Mouse (Mus musculus): Measurements from ENCODE around the gene Scn3a.
A peak's percentile ranks its signal among the peaks of the same experiment; 100 is the strongest.
"Not testable (repeated sequence)": the region's sequence is repeated elsewhere in the genome, so short reads cannot be mapped to it uniquely, and the experiment has no call there.

The Scn3a gene

DNA sequence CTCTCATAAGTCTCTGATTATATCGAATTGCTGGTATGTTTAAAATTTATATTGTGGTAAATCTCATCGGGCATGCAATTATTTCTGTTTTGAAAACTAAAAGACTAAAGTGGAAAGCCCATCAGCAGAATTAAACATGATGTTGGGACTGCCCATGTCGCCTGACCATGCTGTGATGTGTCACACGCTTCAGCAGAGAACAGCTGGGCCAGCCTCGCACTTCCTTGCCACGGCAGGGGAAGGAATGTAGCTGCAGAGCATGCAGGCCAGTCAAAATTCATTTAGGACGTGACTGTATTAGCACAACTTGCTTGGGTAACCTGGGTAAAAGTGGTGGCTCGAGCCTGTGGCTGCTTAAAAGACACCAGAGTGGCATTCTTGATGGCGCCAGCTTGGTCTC, 77.0 kb downstream of the Scn3a start:
- DNase-seq (ENCODE audit: low spot score in 2 of 2), result no peak

DNA sequence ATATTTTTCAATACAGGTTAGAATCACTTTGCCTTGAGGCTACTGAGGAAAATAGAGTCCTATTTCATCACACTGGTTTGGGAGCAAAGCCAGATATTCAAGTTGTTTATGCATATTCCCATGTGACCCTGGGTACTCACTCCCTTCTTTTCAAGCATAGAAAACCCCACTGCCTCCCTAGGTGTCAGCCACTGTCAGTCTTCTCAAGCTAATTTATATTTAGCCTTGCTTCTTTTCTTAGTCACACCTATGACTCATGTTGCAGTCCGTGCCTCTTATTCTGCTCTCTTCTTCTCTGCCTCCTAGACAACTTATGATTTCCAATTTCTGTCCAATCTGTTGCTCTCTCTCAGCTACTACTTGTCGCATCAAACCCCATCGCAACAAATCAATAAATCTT, 84.0 kb downstream of the Scn3a start:
- no peak for DNase-seq (ENCODE audit: low spot score in 2 of 2)

DNA sequence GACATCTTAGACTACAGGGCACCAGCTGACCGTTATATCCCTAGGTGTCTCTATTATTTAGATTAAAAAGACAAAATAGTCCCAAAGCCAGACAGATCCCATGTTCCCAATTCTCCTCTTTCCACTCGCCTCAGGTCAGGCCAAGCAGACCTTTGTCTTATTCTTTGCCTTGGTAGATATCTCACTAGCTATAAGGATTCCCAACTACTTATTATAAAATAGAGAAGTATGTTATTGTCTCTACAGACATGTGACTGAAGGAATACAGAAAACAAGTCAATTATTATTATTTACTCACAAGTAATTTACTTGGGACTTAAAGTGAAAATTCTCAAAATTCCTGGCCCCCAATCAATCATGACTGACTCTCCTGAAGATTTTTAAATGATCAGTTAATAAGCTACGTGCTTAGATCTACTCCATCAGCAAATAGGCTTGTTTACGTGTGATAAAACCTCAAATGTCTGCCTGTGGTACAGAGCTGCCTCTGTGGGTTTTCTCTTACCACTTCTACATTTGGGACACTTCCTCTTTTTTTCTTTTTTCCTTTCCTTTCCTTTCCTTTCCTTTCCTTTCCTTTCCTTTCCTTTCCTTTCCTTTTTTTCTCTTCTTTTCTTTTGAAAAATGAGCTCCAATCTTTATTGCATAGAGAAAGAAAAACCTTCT, 86.3 kb downstream of the Scn3a start:
- no peak for DNase-seq (ENCODE audit: low spot score in 2 of 2)

DNA sequence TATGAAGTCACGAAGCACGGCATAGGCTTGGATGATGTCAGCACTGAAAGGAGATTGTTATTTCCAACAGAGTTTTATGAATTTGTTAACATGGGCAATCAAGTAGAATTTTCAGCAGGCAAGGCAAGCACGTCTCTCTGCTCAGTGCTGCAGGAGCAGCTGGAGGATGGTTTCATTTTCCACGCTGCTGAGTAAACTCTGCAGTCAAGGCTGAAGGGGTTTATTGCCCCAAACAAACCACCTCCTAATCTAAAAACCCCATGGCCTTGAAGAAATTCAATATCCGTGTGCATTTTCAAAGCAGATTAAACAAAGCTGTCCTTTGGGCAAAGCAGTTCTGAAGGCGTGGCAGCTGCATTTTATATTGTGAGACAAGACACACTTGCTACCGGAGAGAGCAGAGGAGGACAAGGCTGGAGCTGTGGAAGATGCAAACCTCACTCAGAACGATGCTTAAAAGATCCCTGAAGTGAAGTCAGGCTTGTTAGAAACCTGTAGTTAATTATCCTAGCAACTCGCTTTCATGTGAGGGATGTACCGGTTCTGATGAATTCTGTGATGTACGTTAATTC, 96.0 kb downstream of the Scn3a start:
- no peak for DNase-seq (ENCODE audit: low spot score in 2 of 2)

DNA sequence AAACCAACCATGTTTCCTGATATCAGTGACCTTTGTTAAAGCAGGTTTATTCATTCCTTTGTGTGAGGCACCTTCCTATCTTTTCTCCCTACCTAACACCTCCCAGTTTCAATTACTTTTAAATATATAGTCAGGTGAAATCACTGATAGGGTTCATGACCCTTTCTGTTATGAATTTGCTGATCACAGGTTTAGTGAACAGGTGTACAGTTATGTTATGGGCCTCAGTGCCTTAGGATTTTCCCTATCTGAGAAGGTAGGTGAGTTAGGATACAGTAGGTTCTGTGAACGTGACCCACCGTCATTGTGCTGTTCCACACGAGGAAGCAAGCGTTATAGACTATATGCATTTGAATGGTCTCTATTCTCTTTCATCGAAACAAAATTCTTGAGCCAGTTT, 101.7 kb downstream of the Scn3a start:
- no peak for DNase-seq (ENCODE audit: low spot score in 2 of 2)

DNA sequence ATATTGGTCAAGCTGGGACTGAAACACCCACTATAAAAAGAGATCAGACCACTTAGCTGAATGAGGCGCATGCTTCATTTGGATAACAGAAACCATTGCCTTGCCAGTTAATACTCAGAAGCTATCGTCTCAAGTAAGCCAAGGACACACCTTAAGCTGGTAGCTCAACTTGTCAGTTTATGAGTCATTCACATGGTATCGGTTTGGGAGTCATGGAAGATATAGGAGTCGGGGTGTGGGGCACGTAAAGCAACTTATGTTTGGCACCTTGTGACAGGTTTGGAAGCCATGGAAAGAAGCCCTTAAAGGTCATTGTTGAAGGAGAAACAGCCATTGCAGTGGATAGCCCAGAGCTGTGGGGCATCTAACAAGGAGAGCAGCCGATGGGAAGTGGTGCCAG, 113.7 kb downstream of the Scn3a start:
- DNase-seq (ENCODE audit: low spot score in 2 of 2), result no peak

DNA sequence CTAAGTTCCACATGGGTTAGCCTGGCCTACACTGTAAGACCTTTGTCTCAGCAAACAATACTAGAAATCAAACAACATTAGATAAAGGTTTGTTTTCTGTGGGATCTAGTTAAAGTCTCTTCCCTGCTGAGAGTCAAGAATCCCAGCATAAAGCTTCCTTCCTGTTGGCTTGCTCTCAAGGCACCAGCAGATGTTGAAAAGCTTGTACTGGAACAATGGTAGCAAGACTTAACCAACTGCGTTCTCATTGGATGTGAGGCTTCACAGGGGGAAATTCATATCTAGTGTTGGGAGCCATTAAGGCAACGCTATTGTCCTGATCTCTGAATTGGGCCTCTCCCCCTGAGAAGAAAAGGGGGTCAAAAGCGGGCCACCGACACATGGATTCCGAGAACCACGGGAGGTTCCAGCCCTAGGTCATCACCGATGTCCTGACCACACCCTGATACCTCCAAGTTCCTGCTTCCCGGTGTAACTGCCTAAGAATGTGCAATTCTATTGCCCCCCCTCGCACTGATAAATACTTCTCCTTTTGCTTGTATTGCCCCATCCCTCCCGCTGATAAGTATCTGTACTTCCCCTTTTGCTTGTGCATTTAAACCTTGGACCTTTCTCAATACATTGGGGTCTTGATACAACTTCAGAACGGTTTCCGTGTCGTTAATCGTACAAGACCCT, 115.9 kb downstream of the Scn3a start:
- not testable (repeated sequence) for DNase-seq (ENCODE audit: low spot score in 2 of 2)

DNA sequence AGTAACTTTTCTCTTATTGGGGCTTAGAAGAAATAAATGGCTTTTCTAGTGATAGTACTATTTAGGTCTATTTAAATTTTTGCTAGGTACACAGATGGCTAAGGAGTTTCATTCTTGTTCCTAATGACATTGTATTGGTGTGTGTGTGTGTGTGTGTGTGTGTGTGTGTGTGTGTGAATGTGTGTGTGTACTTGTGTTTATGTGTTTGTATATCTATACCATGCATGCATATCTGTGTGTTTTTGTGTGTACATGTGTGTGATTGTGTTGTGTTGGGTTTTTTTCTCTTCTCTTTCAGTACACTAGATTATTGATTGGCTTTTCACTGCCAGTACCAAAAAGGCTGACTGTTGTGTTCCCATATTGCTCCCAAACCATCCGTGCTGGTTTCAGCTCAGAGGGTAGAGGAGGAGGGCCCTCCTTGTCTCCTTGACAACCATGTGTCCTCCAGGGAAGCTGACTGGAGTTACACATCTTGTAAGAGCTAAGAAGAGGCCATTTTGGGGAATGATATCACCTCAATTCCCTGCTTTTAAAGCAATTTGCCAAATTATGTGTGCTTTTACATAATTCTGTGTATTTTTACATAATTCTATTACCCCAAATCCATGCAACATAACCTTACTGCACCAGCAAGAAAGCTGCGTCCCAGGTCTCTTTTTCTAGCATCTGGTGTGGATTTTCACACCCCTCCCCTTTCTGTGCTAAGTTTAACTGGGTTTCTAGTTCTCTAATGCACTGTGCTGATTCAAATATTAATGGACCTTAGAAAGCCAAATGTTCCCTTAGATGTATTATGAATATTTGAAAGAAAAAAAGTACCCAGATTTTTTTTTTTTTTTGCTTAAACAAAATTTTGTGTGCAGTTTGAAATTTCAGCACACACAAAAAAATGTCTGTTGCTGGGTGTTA, 116.7 kb downstream of the Scn3a start:
- peak in 1 of 2 experiments; percentile 39 for DNase-seq (ENCODE audit: low spot score in 2 of 2)

DNA sequence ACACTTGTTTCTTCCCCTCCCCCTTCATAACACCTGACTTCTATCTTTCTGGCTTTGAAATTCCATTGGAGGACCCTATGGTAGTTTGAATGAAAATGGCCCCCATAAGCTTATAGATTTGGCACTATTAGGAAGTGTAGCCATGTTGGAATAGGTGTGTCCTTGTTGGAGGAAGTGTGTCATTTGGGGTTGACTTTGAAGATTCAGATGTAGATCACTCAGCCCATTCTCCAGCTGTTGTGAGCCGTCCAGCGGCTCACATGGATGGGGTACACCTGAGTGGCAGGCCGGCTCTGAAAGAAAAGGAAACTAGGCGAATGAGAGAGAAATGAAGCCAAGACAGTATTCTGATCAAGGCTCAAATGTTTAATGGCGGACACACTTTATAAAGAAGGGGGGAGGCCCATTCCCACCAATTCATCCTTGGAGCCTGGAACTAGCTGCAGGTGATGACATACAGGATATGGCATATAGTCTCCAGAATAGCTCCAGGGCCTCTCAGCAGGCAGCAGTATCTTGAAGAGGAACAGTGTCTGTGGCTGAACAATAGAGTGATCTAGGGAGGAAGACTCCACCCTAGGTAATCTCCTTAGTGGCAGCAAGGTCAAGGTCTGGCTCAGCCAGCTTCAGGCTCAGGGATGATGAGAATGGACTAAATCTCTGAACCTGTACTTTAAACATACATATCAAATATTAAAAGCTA, 118.2 kb downstream of the Scn3a start:
- no peak for DNase-seq (ENCODE audit: low spot score in 2 of 2)

DNA sequence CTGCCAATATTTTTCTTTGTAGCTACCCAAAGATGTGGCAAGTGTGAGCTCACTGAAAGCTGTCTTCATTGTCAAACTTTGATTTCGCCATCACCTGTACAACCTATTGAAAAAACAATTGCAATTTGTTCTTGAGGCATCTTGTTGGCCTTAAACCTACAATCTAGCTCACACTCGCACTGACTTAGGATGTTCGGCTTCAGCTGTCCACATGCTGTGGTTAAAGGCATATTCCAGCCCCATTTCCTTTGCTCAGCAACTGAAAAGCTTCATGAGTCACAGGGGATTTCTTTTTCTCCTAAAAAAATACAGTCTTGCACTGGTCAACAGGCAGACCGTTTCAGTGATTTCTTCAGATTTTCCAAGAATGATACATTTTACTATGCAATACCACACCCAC, 124.3 kb downstream of the Scn3a start:
- DNase-seq (ENCODE audit: low spot score in 2 of 2), result no peak

DNA sequence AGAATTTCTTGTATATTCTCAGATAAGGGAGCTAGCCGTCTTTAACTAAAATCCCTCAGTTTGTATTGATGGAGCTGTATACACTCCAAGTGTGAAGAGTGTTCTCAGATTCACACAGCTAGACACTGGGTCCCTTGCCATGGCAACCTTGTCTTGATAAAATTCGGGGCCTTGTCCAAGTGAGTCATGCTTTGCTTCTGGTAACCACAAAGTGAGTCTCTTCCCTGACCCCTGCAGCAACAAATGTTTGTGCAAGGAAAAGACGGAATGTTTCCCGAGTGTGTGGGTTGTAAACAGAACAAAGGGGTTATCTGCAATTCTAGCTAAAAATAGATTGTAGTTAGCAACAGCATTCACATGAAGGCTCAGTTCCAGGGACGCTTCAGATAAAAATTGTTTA, 125.9 kb downstream of the Scn3a start:
- DNase-seq (ENCODE audit: low spot score in 2 of 2), result peak; percentile 34 to 52

DNA sequence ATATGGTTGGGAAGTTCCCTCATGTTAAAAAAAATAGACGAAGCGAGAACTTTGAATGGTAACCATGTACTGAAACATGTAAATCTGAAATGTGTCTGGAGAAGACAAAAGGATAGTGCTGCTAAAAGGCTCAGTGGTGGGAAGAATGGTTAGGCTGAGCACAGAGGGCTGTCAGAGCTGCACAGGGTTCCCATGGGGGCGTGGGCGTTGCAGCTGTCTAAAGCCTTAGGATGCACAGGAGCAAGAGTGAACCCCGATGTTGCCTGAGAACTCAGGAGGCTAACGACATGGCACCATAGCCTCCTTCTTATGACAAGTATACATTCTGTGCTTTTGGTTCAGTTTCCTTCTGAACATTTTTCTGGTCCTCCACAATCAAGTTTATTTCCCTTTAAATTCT, 126.3 kb downstream of the Scn3a start:
- DNase-seq (ENCODE audit: low spot score in 2 of 2), result no peak

DNA sequence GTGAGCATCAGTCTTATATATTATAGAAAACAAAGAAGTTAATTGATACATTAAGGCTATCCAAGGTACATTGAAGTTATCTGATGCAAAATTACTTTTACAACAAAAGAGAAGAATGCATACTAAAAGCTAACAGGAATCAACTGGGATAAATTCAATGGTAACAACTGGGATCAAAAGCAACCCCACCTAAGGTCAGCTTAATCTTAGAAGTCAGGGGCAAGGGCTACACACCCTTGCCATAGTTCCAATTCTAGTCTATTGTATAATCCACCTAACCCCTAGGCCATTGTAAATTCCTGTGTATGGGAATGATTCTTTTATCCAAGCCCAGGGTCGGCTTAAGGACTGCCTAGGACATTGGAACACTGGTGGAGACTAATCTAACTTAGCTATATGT, 130.5 kb downstream of the Scn3a start:
- no peak for DNase-seq (ENCODE audit: low spot score in 2 of 2)

DNA sequence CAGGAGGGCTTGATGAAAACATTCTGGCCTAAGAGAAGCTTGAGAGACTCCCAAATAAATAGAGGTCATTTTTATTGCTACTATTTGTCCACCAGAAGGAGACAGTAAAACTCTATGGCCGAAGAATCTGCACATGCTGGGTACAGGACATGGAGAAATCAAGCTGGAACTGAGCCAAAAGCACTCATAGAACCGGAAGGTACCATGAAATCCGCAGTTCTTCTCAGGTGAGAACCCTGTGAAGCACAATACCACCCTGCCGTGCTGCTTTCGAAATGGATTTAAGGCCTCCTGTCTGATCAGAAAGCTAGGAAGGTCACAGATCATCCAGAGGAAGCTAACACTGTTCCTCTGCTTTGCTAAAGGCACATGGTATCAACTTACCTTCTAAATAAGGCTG, 143.9 kb downstream of the Scn3a start:
- DNase-seq (ENCODE audit: low spot score in 2 of 2), result no peak

DNA sequence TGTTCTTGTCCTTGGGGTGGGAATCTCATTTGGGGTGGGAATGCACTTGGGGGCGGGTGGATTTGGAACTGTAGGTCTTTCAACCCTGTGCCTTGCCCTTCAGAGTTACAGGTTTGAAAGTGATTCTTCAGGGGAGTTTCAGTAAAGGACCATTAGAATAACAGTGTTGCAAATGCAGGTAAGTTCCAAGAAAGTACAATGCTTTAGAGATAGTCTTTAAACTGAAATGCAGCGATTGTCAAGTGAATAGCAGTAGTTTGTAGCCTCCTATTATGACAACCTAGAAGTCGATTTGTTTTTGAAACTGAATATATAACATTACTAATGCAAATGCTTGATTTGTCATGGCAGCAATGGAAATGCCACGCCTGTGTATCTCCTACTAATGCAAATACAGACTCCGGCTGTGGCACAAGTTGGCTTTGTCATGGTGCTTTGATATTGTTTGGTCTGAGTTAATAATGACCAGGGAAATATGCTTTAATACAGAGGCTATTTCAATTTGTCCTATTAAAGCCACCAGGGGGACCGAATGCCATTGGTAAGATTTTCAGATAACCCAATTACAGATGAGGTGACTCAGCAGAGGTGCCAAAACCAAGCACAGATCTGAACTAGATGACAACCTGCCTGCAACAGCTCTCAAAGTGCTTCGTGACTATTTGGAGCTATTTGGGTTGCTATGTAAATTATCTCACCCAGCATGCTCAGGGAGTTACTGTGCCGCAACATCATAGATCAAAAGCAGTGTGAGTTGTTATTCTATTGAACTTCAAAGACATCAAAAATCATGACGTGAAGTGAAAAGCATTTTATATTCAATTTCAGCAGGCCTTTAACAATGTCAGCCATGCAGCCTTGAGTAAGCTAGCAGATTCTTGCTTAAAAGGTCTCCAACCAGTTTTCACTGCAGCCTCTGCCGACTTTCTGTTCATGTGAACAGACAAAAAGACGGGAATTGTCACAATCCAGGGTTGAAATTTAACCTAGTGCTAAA, 145.9 kb downstream of the Scn3a start:
- DNase-seq (ENCODE audit: low spot score in 2 of 2), result no peak

DNA sequence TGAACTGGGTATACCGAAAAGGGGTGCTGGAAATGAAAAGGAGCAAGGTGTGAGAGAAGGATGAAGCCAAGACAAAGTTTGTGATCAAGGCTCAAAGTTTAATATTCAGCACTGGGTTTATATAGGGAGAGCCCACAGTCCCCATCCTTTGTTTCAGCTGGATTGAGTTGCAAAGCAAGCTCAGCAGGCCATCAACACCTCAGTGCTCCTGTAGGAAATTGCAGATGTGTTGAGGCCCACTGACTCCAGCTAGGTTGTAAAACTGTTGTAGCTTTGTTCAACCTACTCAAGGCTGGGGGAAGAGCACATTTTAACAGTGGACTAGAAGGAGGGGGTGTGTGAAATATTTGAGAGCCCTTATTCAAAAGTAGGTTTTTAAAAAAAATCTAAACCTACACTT, 148.8 kb downstream of the Scn3a start:
- DNase-seq (ENCODE audit: low spot score in 2 of 2), result no peak

DNA sequence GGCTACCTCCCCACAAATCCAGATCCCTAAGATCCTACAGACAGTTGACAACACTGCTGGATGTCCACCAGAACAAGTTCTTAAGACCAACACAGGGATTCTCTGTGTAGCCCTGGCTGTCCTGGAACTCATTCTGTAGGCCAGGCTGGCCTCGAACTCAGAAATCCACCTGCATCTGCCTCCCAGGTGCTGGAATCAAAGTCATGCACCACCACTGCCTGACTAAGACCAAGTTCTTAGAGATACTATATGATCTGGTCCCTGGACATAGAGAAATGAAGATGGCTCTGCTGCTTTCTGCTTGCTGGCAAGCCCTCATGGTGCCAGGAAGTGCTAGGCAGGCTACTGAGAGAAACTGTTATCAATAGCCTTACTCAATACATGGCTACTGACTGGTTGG, 150.9 kb downstream of the Scn3a start:
- no peak for DNase-seq (ENCODE audit: low spot score in 2 of 2)

DNA sequence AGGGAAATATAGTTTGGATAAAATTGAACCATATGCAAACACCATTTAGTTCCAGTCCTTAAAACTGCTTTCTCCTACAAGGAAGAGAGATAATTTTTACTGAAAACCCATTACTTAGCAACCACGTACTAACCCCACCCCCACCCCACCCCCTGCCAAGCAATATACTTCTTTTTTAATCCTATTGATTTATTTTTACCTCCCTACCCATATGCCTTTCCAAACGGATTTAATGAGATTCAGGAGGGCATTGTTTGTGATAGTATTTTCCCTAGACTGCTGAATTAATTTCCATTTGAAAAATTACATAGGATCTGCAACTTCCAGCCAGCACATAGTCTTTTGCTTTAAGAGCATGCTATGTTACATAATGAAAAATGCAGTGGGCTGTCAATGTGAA, 152.1 kb downstream of the Scn3a start:
- no peak for DNase-seq (ENCODE audit: low spot score in 2 of 2)

DNA sequence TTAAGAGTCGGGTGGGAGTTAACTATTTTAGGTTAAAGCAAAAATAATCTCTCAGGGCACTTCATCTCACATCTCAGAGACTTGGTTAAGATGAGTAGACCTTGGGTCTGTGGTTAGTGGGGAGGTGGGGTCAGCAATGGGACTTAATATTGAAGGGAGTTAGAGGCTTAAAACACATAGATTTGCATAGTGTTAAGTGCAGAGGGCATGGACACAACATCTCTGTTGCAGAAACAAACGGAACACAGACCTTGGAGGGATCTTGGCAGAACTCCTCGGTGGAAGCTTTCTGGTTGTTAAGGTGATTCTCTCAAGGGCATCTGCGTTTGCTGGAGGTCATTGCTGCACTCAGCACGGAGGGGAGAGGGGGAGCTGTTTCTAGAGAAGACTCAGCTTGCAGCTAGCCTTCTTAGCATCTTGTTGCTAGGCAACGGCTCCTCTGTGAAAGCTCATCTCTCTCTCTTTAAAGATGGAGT, 152.6 kb downstream of the Scn3a start:
- DNase-seq (ENCODE audit: low spot score in 2 of 2), result peak; percentile 89 to 95

DNA sequence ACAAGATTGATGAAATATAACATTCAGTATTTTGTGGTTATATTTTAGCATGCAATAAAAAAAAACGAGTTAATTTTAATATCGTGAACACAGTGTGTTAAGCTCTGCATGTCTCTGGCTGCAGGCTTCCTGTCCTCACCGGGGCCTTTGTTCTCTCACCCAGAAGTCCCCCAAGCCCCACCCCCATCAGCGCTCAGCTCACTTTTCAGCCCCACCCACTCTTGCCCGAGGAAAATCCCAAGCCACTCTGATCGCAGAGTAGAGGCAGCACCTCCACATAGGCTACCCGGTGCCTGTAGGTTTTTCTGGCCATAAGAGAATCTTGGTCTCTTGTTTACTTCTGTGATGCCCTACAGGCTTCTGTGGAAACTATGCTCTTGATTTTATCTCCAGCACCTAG, 153.2 kb downstream of the Scn3a start:
- peak; percentile 55 to 67 for DNase-seq (ENCODE audit: low spot score in 2 of 2)

All from right cerebral cortex, postnatal 10 days (tissue).